Mouse (Mus musculus) spleen, adult 2 months (tissue): ENCODE measurements at regions not wholly inside any gene's neighbourhood (a gene's known extent, or its start where the extent isn't known, plus 50 kb on each side); places are given as distances from the start of the nearest gene placed in this dataset.
"Not testable (repeated sequence)": the region's sequence is repeated elsewhere in the genome, so short reads cannot be mapped to it uniquely, and the experiment has no call there.

Source experiments
- DNase-seq, 2 experiments: peaks; one replicate each; pipeline versions ENCODE4 v3.0.0 to v3.0.0-alpha.2; 2012 to 2021; ENCODE audit warnings: low spot score in 2 of 2, low read depth in 1 of 2
- H3K27ac ChIP-seq: fragments of 200-500 bp; 2 replicates; pipeline ENCODE4 v1.5.1; 2012; ENCODE audit warnings: low read length, inconsistent platforms; ENCODE audit not compliant: insufficient read depth
- H3K27me3 ChIP-seq: fragments of 200-500 bp; 2 replicates; pipeline ENCODE4 v1.6.1; 2012; ENCODE audit warnings: mild to moderate bottlenecking, moderate library complexity, low read length, inconsistent platforms; ENCODE audit not compliant: control insufficient read depth, insufficient read depth
- H3K36me3 ChIP-seq: fragments of 200-500 bp; 2 replicates; pipeline ENCODE4 v1.6.1; 2012; ENCODE audit warnings: mild to moderate bottlenecking, low read length, inconsistent platforms; ENCODE audit not compliant: control insufficient read depth, insufficient read depth
- H3K4me1 ChIP-seq: fragments of 200-500 bp; 2 replicates; pipeline ENCODE4 v1.6.1; 2011; ENCODE audit warnings: inconsistent platforms; ENCODE audit not compliant: control insufficient read depth, insufficient read depth, insufficient read length
- H3K4me3 ChIP-seq: fragments of 200-500 bp; 2 replicates; pipeline ENCODE4 v1.5.1; 2011; ENCODE audit warnings: mild to moderate bottlenecking, inconsistent platforms; ENCODE audit not compliant: insufficient read depth, insufficient read length; ENCODE audit errors: extremely low read depth
- CTCF ChIP-seq: fragments of 200-500 bp; IDR thresholded peaks from 2 replicates; pipeline ENCODE4 v1.5.1; 2011; ENCODE audit warnings: mild to moderate bottlenecking, inconsistent platforms; ENCODE audit not compliant: insufficient read depth, insufficient read length, insufficient replicate concordance; ENCODE audit errors: extremely low read depth
- POLR2A ChIP-seq: fragments of 200-500 bp; IDR thresholded peaks from 2 replicates; pipeline ENCODE4 v1.6.1; 2011; ENCODE audit warnings: low read depth, low read length, inconsistent platforms
- WGBS: fragments of 180-500 bp; shearing (Covaris S2); methylation state at CpG from one replicate; pipeline ENCODE4 v1.1.7; 2018; 5-methylcytosine and 5-hydroxymethylcytosine counted together

- Histone ChIP-seq H3K36me3 (no peaks in the 10 kb centered on the region), H3K4me1 (no peaks in the 10 kb centered on the region), H3K27me3 (no peaks in the 10 kb centered on the region), H3K4me3 (no peak overlapping the region), H3K27ac (no peak overlapping the region)
- DNase-seq: no peak
- TF ChIP-seq POLR2A (no peak), CTCF (no peak)
Observed at GRCm38 (mm10) chr1:150212454-150212853, 106.8 kb upstream of the Pdc start.

GRCm38 (mm10) chr1:150216672-150217071 lies 102.5 kb upstream of the Pdc start:
- Histone ChIP-seq H3K4me3 (no peak overlapping the region), H3K36me3 (no peaks in the 10 kb centered on the region), H3K27me3 (no peaks in the 10 kb centered on the region), H3K27ac (no peak overlapping the region), H3K4me1 (no peaks in the 10 kb centered on the region)
- no peak for TF ChIP-seq POLR2A
- WGBS: 93% methylated on average over 3 of the region's 3 CpGs
- no peak for DNase-seq

GRCm38 (mm10) chr1:150218802-150219201 lies 100.4 kb upstream of the Pdc start:
- Histone ChIP-seq H3K27ac (no peak overlapping the region), H3K27me3 (no peaks in the 10 kb centered on the region)

GRCm38 (mm10) chr1:150225529-150225928 lies 93.7 kb upstream of the Pdc start:
- WGBS: 69% methylated on average over 6 of the region's 6 CpGs
- Histone ChIP-seq H3K27ac (no peak overlapping the region), H3K4me3 (no peak overlapping the region), H3K27me3 (no peaks in the 10 kb centered on the region), H3K36me3 (no peaks in the 10 kb centered on the region), H3K4me1 (no peaks in the 10 kb centered on the region)
- TF ChIP-seq POLR2A (no peak), CTCF (no peak)
- DNase-seq: no peak

More at GRCm38 (mm10) chr1:150218802-150219201, 100.4 kb upstream of the Pdc start:
- DNase-seq: no peak
- Histone ChIP-seq H3K36me3 (no peaks in the 10 kb centered on the region), H3K4me1 (no peaks in the 10 kb centered on the region), H3K4me3 (no peak overlapping the region)
- TF ChIP-seq POLR2A: no peak
- TF ChIP-seq CTCF: no peak
- 57% methylated on average over 2 of the region's 2 CpGs for WGBS

GRCm38 (mm10) chr1:150239504-150239903 lies 79.7 kb upstream of the Pdc start:
- H3K27ac ChIP-seq, H3K36me3 ChIP-seq, H3K4me3 ChIP-seq, H3K27me3 ChIP-seq, DNase-seq, H3K4me1 ChIP-seq: not testable (repeated sequence)
- WGBS: 85% methylated on average over 1 of the region's 1 CpGs

- 77% methylated on average over 3 of the region's 3 CpGs for WGBS
- TF ChIP-seq CTCF (no peak), POLR2A (no peak)
Observed at GRCm38 (mm10) chr1:150240110-150240509, 79.1 kb upstream of the Pdc start.

GRCm38 (mm10) chr1:150241153-150241552 lies 78.1 kb upstream of the Pdc start:
- Histone ChIP-seq H3K4me1 (no peaks in the 10 kb centered on the region), H3K27ac (no peak overlapping the region), H3K27me3 (no peaks in the 10 kb centered on the region), H3K36me3 (no peaks in the 10 kb centered on the region), H3K4me3 (no peak overlapping the region)
- TF ChIP-seq CTCF (no peak), POLR2A (no peak)
- DNase-seq: no peak
- 92% methylated on average over 4 of the region's 4 CpGs for WGBS

More at GRCm38 (mm10) chr1:150240110-150240509, 79.1 kb upstream of the Pdc start:
- H3K27me3 ChIP-seq: no peaks in the 10 kb centered on the region
- H3K27ac ChIP-seq: no peak overlapping the region
- no peaks in the 10 kb centered on the region for H3K4me1 ChIP-seq
- no peak overlapping the region for H3K4me3 ChIP-seq
- DNase-seq: no peak
- no peaks in the 10 kb centered on the region for H3K36me3 ChIP-seq
